Mouse (Mus musculus) testis, adult 2 months (tissue): ENCODE results near the gene Slc16a11.

Experiments used
- CTCF ChIP-seq: fragments of 200-500 bp; IDR thresholded peaks from 2 replicates; pipeline ENCODE4 v1.5.1; 2012; ENCODE audit warnings: low read depth, mild to moderate bottlenecking, inconsistent platforms, low read length, moderate library complexity; ENCODE audit not compliant: control insufficient read depth, insufficient read depth, insufficient replicate concordance
- POLR2A ChIP-seq: fragments of 200-500 bp; IDR thresholded peaks from 2 replicates; pipeline ENCODE4 v1.6.1; 2012; ENCODE audit warnings: low read depth, mild to moderate bottlenecking, inconsistent platforms, low read length, moderate library complexity; ENCODE audit not compliant: control insufficient read depth

DNA sequence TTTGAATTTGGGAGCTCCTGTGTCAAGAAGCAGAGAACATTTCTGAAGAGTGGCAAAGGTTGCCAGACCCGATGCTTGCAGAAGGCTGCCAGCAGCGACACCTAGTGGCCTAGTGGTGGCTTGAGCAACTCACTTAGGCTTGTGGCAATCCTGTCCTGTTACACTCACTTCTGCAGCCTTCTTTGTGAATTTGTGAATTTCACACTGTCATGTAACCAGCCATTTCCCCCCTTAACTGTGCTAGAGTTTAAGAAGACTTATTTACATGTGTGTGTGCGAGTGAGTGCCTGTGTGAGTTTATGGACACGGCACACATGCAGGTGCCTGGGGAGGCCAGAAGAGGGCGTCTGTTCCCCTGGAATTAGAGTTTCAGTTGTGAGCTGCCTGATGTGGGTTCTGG, 10.9 kb upstream of the Slc16a11 start:
- TF ChIP-seq CTCF (peak; percentile 87; the same call in 1 of the 2 replicates), POLR2A (no peak)
